Mouse (Mus musculus) MN1 (cell line): ENCODE data around the gene Bbs7.
A peak's percentile ranks its signal among the peaks of the same experiment; 100 is the strongest.

ENCODE experiments used
- DNase-seq: peaks from one replicate; pipeline ENCODE4 v3.0.0-alpha.2; 2016; ENCODE audit warnings: low spot score

Gene Bbs7

GRCm38 (mm10) chr3:36551343-36551742, 61.9 kb downstream of the Bbs7 start:
- peak; percentile 40 for DNase-seq

- DNase-seq = no peak
These were observed 68.3 kb downstream of the Bbs7 start for GRCm38 (mm10) chr3:36544961-36545360.

- DNase-seq = no peak
These were observed 71.9 kb downstream of the Bbs7 start for GRCm38 (mm10) chr3:36541399-36541798.

GRCm38 (mm10) chr3:36540756-36541155, 72.5 kb downstream of the Bbs7 start:
- DNase-seq = no peak

- no peak for DNase-seq
These were observed 75.4 kb downstream of the Bbs7 start for GRCm38 (mm10) chr3:36537701-36538470.

GRCm38 (mm10) chr3:36536041-36536440, 77.2 kb downstream of the Bbs7 start:
- no peak for DNase-seq

- DNase-seq = no peak
These were observed 80.0 kb downstream of the Bbs7 start for GRCm38 (mm10) chr3:36533201-36533672.

- DNase-seq = no peak
These were observed 80.5 kb downstream of the Bbs7 start for GRCm38 (mm10) chr3:36532738-36533137.

GRCm38 (mm10) chr3:36531979-36532542, 81.2 kb downstream of the Bbs7 start:
- no peak for DNase-seq

GRCm38 (mm10) chr3:36531242-36531641, 82.0 kb downstream of the Bbs7 start:
- DNase-seq = no peak

- DNase-seq = no peak
These were observed 82.5 kb downstream of the Bbs7 start for GRCm38 (mm10) chr3:36530781-36531180.

- DNase-seq = no peak
These were observed 82.9 kb downstream of the Bbs7 start for GRCm38 (mm10) chr3:36530345-36530744.

- no peak for DNase-seq
These were observed 88.8 kb downstream of the Bbs7 start for GRCm38 (mm10) chr3:36524466-36524865.
